Mouse (Mus musculus) midbrain, embryonic 16.5 days (tissue): ENCODE measurements around the gene Tmigd1. TPM values are rescaled to one million over a fixed set of nuclear protein-coding genes. Genes with fewer than 3 reads are reported as not detected.

Experiments used
- ATAC-seq: fragments of 200-750 bp; cut with Nextera tagmentation; 2 replicates; pipeline ENCODE4 v1.8.0; 2017; ENCODE audit warnings: moderate TSS enrichment
- H3K27ac ChIP-seq: fragments of 300-500 bp; sonication (generic); 2 replicates; pipeline ENCODE4 v1.5.1; 2014; ENCODE audit warnings: mild to moderate bottlenecking, low read length, mixed read lengths
- H3K27me3 ChIP-seq: fragments of 300-500 bp; sonication (generic); 2 replicates; pipeline ENCODE4 v1.6.1; 2014; ENCODE audit warnings: low read depth, low read length, mixed read lengths; ENCODE audit not compliant: control insufficient read depth, insufficient read depth
- H3K36me3 ChIP-seq: fragments of 300-500 bp; sonication (generic); 2 replicates; pipeline ENCODE4 v1.6.1; 2014; ENCODE audit warnings: mild to moderate bottlenecking, low read length, moderate library complexity, mixed read lengths; ENCODE audit not compliant: control insufficient read depth, insufficient read depth
- H3K4me1 ChIP-seq: fragments of 300-500 bp; sonication (generic); 2 replicates; pipeline ENCODE4 v1.6.1; 2014; ENCODE audit warnings: mild to moderate bottlenecking, low read length, mixed read lengths; ENCODE audit not compliant: control insufficient read depth, insufficient read depth
- H3K4me2 ChIP-seq: fragments of 300-500 bp; sonication (generic); 2 replicates; pipeline ENCODE4 v1.6.1; 2014; ENCODE audit warnings: mild to moderate bottlenecking, low read length, mixed read lengths
- H3K4me3 ChIP-seq: fragments of 300-500 bp; sonication (generic); 2 replicates; pipeline ENCODE4 v1.5.1; 2014; ENCODE audit warnings: low read depth, mild to moderate bottlenecking, low read length, moderate library complexity, mixed read lengths
- H3K9ac ChIP-seq: fragments of 300-500 bp; sonication (generic); 2 replicates; pipeline ENCODE4 v1.6.1; 2014; ENCODE audit warnings: low read depth, low read length, mixed read lengths
- H3K9me3 ChIP-seq: fragments of 300-500 bp; sonication (generic); replicated peaks from 2 replicates; pipeline ENCODE4 v1.6.1; 2014; ENCODE audit warnings: mild to moderate bottlenecking, low read length, mixed read lengths; ENCODE audit not compliant: control insufficient read depth, poor library complexity, severe bottlenecking
- WGBS: fragments of 180-500 bp; shearing (Covaris S2); extraction: QIAGEN DNeasy Blood & Tissue Kit; methylation state at CpG from one replicate; pipeline ENCODE4 v1.1.7; 2014; 5-methylcytosine and 5-hydroxymethylcytosine counted together
- polyA plus RNA-seq: library from polyadenylated mRNA; unstranded; fragments of >200 nt; fragmentation: Nextera tagmentation; extraction: Ambion mirVana; gene quantifications from 2 replicates; pipeline ENCODE4 v1.2.1, GENCODE M21; 2015

Tmigd1 gene
- polyA plus RNA-seq, 1 experiment from 2014 or later = not detected

DNA sequence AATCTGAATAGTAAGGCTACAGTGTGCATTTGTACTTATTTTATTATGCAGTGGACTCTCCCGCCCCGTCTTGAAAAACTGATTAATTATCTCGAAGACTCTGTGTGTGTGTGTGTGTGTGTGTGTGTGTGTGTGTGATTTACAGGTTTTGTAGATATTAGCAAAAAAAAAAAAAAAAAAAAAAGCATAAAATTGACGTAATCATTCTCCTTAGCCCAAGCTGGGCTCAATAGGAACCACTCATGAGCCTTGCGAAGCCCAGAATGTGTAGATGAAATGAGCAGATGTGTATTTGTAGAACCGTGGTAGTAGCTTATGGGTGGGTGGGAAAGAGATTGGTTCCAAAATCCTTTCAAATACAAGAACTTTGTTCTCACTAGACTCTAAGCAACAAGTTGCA is 42.9 kb downstream of the Tmigd1 start:
- H3K9me3 ChIP-seq = no peaks in the 10 kb centered on the region

DNA sequence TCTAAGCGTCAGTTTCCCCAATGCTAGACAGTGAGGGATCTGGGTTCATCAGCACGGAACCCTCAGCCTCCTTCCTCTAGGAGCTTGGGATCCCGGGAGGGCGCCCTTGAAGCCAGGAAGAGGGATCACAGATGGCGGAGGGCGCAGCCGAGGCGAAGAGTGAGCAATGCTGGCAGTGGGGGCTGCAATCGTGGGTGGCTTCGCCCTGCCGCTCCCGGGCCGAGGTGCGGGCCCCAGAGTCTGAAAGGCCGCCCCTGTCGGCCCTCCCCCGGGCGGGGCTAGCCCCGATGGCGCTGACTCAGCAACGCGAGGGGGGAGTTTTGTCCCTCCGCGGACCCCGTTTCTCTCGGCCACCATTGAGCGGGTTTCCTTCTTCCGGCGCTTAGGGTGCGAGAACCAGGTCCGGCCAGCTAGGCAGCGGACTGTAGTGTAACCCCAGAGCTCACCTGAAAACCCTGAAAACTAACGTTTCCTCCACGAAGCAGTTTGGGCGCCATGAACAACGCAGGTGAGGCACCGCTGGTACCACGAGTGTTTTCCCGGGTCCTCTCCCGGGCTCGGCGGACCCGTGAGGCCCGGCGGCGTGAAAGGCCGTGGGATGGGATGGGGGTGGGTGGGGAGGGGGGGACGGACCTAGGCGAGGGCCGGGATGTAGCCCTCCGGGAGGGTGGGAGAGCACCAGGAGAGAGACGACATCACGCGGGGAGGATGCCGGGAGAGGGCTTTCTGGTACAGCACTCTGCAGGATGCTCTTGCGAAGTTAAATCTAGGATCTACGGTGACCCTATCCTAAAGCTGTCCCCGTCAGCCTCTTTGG is 43.6 kb downstream of the Tmigd1 start:
- peak overlapping the region; percentile 75 for H3K9ac ChIP-seq
- peak; percentile 95 for ATAC-seq
- peaks cover 11% of the 10 kb centered on the region for H3K4me1 ChIP-seq
- under 1% methylated on average over 57 of the region's 58 CpGs for WGBS
- no peaks in the 10 kb centered on the region for H3K9me3 ChIP-seq
- H3K27ac ChIP-seq = peak overlapping the region; percentile 67
- H3K27me3 ChIP-seq = no peaks in the 10 kb centered on the region; the same call in 1 of the 2 replicates
- peak overlapping the region; percentile 89 for H3K4me3 ChIP-seq
- no peaks in the 10 kb centered on the region for H3K36me3 ChIP-seq
- peak overlapping the region; percentile 76 for H3K4me2 ChIP-seq

More for the DNA sequence above, 42.9 kb downstream of the Tmigd1 start:
- H3K4me2 ChIP-seq = peak overlapping the region; percentile 76
- WGBS = 63% methylated on average over 6 of the region's 6 CpGs
- peak overlapping the region; percentile 75 for H3K9ac ChIP-seq
- peak overlapping the region; percentile 67 for H3K27ac ChIP-seq
- H3K36me3 ChIP-seq = no peaks in the 10 kb centered on the region
- no peak for ATAC-seq
- no peaks in the 10 kb centered on the region; the same call in 1 of the 2 replicates for H3K27me3 ChIP-seq
- peak overlapping the region; percentile 89 for H3K4me3 ChIP-seq
- H3K4me1 ChIP-seq = peaks cover 11% of the 10 kb centered on the region

DNA sequence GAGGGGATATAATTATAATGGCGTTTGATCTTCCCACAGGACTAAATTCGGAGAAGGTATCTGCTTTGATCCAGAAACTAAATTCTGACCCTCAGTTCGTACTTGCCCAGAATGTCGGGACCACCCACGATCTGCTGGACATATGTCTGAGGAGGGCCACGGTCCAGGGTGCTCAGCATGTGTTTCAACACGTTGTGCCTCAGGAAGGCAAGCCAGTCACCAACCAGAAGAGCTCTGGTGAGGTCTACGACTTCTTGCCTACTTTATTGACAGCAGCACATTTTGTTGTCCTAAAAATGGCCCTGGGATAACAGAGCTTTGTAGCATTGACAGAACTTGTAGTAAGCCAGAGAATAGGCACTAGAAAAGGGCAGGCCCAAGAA is 44.2 kb downstream of the Tmigd1 start:
- Histone ChIP-seq H3K27ac (no peak overlapping the region), H3K4me3 (peak overlapping the region; percentile 89), H3K36me3 (peaks cover 4% of the 10 kb centered on the region; the same call in 1 of the 2 replicates), H3K4me1 (peaks cover 11% of the 10 kb centered on the region), H3K9ac (peak overlapping the region; percentile 75), H3K9me3 (no peaks in the 10 kb centered on the region), H3K27me3 (no peaks in the 10 kb centered on the region; the same call in 1 of the 2 replicates), H3K4me2 (peak overlapping the region; percentile 76)
- ATAC-seq = peak; percentile 48; the same call in 1 of the 2 replicates
- 5% methylated on average over 8 of the region's 8 CpGs for WGBS

DNA sequence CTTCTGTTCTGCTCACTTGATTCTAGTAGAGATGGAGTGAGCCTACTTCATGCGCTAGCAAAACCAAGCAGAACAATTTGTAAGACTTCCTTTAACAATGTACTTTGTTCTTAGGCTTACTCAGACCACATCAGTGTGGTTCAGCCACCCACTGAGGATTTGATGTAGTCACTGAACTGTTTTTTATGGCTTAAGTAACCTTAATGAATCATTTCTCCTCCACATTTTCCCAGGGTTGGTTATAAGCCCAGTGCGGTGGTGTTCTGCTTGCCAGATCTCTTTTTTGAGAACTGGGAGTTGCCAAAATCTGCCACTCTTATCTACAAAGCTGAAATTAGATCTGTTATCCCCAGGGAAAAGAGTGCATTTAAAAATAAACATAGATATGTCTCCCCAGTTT is 51.6 kb downstream of the Tmigd1 start:
- Histone ChIP-seq H3K9ac (no peak overlapping the region), H3K9me3 (no peaks in the 10 kb centered on the region), H3K4me2 (no peak overlapping the region), H3K27me3 (no peaks in the 10 kb centered on the region), H3K36me3 (peaks cover 25% of the 10 kb centered on the region), H3K27ac (no peak overlapping the region), H3K4me1 (no peaks in the 10 kb centered on the region), H3K4me3 (no peak overlapping the region)
- WGBS = 94% methylated on average over 2 of the region's 2 CpGs
- no peak for ATAC-seq

DNA sequence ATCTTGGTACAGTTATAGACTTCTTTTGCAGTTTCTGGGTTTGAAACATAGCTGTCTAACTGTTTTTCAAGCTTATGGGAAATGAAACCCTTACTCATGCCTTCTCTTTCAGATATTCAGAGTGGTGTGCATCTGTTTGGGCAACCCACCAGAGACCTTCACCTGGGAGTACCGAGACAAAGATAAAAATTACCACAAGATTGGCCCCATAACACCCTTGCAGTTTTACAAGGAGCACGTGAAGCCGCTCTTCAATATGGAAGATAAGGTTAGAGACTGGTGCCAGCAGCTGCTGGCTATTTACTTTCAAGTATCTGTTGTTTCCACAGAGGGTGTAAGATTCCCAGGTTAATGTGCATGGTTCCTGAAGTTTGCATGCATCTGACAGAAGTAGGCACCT is 63.7 kb downstream of the Tmigd1 start:
- Histone ChIP-seq H3K27ac (no peak overlapping the region), H3K4me3 (no peak overlapping the region), H3K27me3 (no peaks in the 10 kb centered on the region), H3K4me2 (no peak overlapping the region), H3K4me1 (no peaks in the 10 kb centered on the region), H3K36me3 (peaks cover 39% of the 10 kb centered on the region), H3K9me3 (no peaks in the 10 kb centered on the region), H3K9ac (no peak overlapping the region)
- ATAC-seq = no peak
- whole genome bisulfite sequencing = 95% methylated on average over 3 of the region's 3 CpGs

Other genes with a start within 250 kb of the Tmigd1 start
- 1.3 and 1.9 TPM in 2 replicates for gene Bhlha9, start 229.7 kb upstream of the Tmigd1 start, polyA plus RNA-seq
- gene Trarg1, start 222.4 kb upstream of the Tmigd1 start, polyA plus RNA-seq = 0.21 and 0.24 TPM in 2 replicates
- 26.4 and 28.3 TPM in 2 replicates for gene Gosr1, start 138.6 kb upstream of the Tmigd1 start, polyA plus RNA-seq
- 6.1 and 6.2 TPM in 2 replicates for gene Cpd, start 55.1 kb upstream of the Tmigd1 start, polyA plus RNA-seq
- 139 and 151 TPM in 2 replicates for gene Blmh, start 22.6 kb downstream of the Tmigd1 start, polyA plus RNA-seq
- gene Slc6a4, start 96.4 kb downstream of the Tmigd1 start, polyA plus RNA-seq = 7.8 and 10.9 TPM in 2 replicates
- gene Nsrp1, start 176.3 kb downstream of the Tmigd1 start, polyA plus RNA-seq = 48.8 and 50.2 TPM in 2 replicates